Mouse (Mus musculus): ENCODE measurements around the gene Wdr27.

DNA sequence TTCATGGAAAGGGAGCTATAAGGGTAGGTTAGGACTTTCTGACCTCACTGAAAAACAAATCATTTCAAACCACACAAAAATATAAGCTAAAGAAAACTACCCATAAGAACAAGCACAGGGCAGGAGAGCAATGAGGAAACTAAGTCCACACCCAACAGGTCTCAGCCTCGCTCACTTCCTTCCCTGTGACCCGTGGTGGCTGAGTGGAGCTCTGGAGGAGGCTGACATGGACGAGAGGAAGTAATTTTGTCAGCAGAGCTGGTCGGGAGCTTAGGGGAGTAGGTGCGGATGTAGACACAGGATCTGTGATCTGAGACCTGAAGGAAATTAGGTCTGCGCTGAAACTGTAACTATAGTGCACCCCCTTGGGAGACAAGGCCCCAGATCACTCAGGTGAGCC is 21.4 kb downstream of the Wdr27 start:
- no peak for TF ChIP-seq TBP (conservative IDR thresholded peaks at IDR 0.05; ENCODE audit: low read depth, low read length)
- TF ChIP-seq CTCF (conservative IDR thresholded peaks at IDR 0.05 in 1 of 2, IDR thresholded peaks at IDR 0.05 in 1 of 2; ENCODE audit: low read depth in 2 of 2, low read length in 2 of 2), result no peak
- TF ChIP-seq POLR2A (IDR thresholded peaks at IDR 0.05; ENCODE audit: low read depth, low read length), result no peak
- no peak for TF ChIP-seq MAX (IDR thresholded peaks at IDR 0.05; ENCODE audit: low read length)

Data from CH12.LX (cell line).